Mouse (Mus musculus) erythroblast, embryonic 14.5 days (primary cell): ENCODE measurements around the gene Mmp21.

Experiments
- GATA1 ChIP-seq: IDR thresholded peaks from 2 replicates; pipeline ENCODE4 v1.6.1; 2012; ENCODE audit warnings: low read length, inconsistent platforms, mixed read lengths
- TAL1 ChIP-seq: IDR thresholded peaks from 3 replicates; pipeline ENCODE4 v1.6.1; 2012; ENCODE audit warnings: low read length, inconsistent platforms, mixed read lengths

DNA sequence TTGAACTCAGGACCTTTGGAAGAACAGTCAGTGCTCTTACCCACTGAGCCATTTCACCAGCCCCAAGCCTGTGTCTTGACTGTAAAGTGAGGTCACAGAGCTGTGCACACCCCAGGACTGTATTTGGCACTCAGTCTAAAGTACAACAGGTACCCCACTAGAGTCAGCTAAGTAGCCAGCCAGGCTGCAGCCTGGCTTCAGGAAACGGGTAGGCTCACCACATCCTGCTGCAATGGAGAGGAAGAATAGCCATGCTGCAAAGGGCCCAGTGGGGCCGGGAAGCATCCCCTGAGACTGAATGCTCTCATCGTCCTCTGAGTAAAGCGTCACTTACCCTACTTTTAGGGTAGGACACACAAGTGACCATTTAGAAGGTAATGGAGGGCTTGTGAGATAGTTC is 20.0 kb upstream of the Mmp21 start:
- no peak for TF ChIP-seq GATA1
- no peak for TF ChIP-seq TAL1
